Mouse (Mus musculus) bone marrow macrophage, adult 2 months (primary cell): ENCODE results near the gene Dguok.

Source experiments
- CTCF ChIP-seq: IDR thresholded peaks from 2 replicates; pipeline ENCODE4 v1.5.1; 2012; ENCODE audit warnings: low read depth, mild to moderate bottlenecking, low read length, moderate library complexity
- POLR2A ChIP-seq: IDR thresholded peaks from 2 replicates; pipeline ENCODE4 v1.6.1; 2012; ENCODE audit warnings: mild to moderate bottlenecking, low read depth, low read length, borderline replicate concordance

GRCm38 (mm10) chr6:83509442-83509841 lies 2.7 kb upstream of the Dguok start:
- no peak for TF ChIP-seq CTCF
- no peak for TF ChIP-seq POLR2A
